Mouse (Mus musculus) G1E (cell line): ENCODE measurements around the gene Tsc22d3. TPM values are rescaled to one million over a fixed set of nuclear protein-coding genes. Genes with fewer than 3 reads are reported as not detected.

Source experiments
- ATAC-seq: 2 replicates; pipeline ENCODE4 v1.8.0; 2016; ENCODE audit warnings: mild to moderate bottlenecking; ENCODE audit not compliant: insufficient number of reproducible peaks, poor library complexity, low FRiP score, severe bottlenecking; ENCODE audit errors: extremely low read depth
- DNase-seq: peaks from one replicate; pipeline ENCODE4 v3.0.0; 2012; ENCODE audit warnings: low spot score
- H3K27me3 ChIP-seq: 2 replicates; pipeline ENCODE4 v1.6.1; 2012; ENCODE audit warnings: mild to moderate bottlenecking, low read length, inconsistent platforms; ENCODE audit not compliant: insufficient read depth
- H3K36me3 ChIP-seq: replicated peaks from 2 replicates; pipeline ENCODE3; 2012; ENCODE audit warnings: mild to moderate bottlenecking, inconsistent platforms
- H3K4me1 ChIP-seq: 2 replicates; pipeline ENCODE4 v1.6.1; 2012; ENCODE audit warnings: low read depth, low read length, inconsistent platforms, mixed read lengths; ENCODE audit not compliant: insufficient read depth
- H3K4me3 ChIP-seq: 2 replicates; pipeline ENCODE4 v1.5.1; 2012; ENCODE audit warnings: low read depth, mild to moderate bottlenecking, inconsistent platforms, low read length, moderate library complexity, mixed read lengths
- H3K9me3 ChIP-seq: replicated peaks from 2 replicates; pipeline ENCODE4 v1.6.1; 2012; ENCODE audit warnings: inconsistent platforms
- CTCF ChIP-seq: IDR thresholded peaks from 2 replicates; pipeline ENCODE4 v1.5.1; 2012; ENCODE audit warnings: low read depth, low read length, inconsistent platforms, mixed read lengths
- GATA1 ChIP-seq: IDR thresholded peaks from 2 replicates; pipeline ENCODE4 v1.6.1; 2012; ENCODE audit warnings: borderline replicate concordance, low read length, inconsistent platforms, mixed read lengths
- GATA2 ChIP-seq: IDR thresholded peaks from 2 replicates; pipeline ENCODE4 v1.6.1; 2012; ENCODE audit warnings: low read depth, low read length, inconsistent platforms, borderline replicate concordance
- POLR2AphosphoS5 ChIP-seq: IDR thresholded peaks from 2 replicates; pipeline ENCODE4 v1.6.1; 2012; ENCODE audit warnings: low read depth, low read length, inconsistent platforms; ENCODE audit not compliant: insufficient replicate concordance
- TAL1 ChIP-seq: conservative IDR thresholded peaks from 2 replicates; pipeline ENCODE4 v1.6.1; 2012; ENCODE audit warnings: low read depth, low read length, inconsistent platforms, mixed read lengths
- polyA plus RNA-seq: library from polyadenylated mRNA; stranded (reverse); fragments of >175 nt; gene quantifications from 2 replicates; pipeline ENCODE4 v1.2.3, GENCODE M21; 2012
- total RNA-seq, 2 experiments: library from RNA; stranded (forward) in 1 of 2; stranded (reverse) in 1 of 2; fragments of 200-1000 nt in 1 of 2; fragments of >200 nt in 1 of 2; fragmentation: Nextera tagmentation in 1 of 2; gene quantifications; 2 replicates each; pipeline ENCODE4 v1.2.3; 2014 to 2017

The Tsc22d3 gene
- total and polyA plus RNA-seq, 3 experiments, result 44.5 to 93.8 (median 52.5) TPM

DNA sequence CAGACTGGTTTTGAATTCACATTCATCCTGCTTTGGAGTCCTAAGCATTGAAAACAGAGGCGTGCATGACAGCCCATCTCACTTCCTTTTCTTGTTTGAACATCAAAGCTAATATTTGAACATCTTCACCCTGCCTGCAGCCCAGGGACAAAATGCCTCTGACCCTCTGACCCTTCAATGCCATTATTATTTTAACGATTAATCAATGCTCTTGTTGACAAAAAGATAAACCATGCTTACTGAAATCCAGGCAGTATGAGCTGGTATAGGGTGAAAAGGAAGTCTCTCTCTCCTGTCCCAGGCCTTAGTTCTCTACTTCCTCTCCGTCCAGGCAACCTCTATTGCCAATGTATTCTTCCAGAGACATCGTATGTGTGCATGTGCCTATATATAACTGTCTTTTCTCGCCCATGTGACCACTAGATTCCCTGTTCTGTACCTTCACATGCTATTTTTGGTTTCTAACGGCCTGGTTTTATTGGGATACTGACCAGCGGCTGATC, 106.9 kb downstream of the Tsc22d3 start:
- DNase-seq, result no peak
- no peak for TF ChIP-seq CTCF
- no peak for TF ChIP-seq GATA2
- no peak for TF ChIP-seq GATA1
- TF ChIP-seq POLR2AphosphoS5, result no peak
- no peak for TF ChIP-seq TAL1
- Histone ChIP-seq H3K27me3 (no peaks in the 10 kb centered on the region), H3K36me3 (no peaks in the 10 kb centered on the region), H3K4me3 (no peak overlapping the region), H3K4me1 (0 out of 2 replicates have a peak, but pooled peaks cover 2% of the 10 kb centered on the region), H3K9me3 (no peaks in the 10 kb centered on the region)
- no peak for ATAC-seq

DNA sequence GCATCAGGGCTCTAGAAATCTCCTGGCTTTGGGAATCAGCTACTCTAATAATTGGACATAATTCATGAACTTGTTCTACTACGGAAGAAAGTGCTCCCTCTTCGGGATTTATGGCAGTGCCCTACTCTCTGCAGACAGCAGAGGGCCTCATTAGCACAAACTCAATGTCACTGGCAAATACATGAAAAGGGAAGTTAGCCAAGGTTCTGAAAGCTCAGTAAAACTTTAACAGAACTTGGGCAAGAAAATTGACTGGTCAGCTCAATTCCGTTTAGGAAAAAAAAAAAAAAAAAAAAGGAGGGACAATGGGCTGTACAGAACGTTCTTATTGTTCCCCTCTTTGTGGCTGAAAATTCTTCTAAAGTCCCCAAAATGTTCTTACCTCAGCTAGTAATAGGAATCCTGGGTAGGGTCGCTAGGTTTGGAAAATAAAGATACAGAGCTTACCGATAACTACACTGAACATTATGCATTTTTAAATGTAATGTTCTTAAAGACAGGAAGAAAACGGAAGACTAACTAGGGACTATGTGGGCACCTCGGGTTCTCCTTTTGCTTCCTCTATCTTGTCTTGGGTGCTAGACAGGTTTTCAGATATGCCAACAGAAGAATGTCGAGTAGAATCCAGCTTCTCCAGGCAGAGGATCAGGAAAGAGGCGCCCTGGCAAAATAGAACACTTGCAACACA, 108.4 kb downstream of the Tsc22d3 start:
- Histone ChIP-seq H3K4me1 (0 out of 2 replicates have a peak, but pooled peaks cover 2% of the 10 kb centered on the region), H3K9me3 (no peaks in the 10 kb centered on the region), H3K36me3 (no peaks in the 10 kb centered on the region), H3K4me3 (no peak overlapping the region), H3K27me3 (no peaks in the 10 kb centered on the region)
- TF ChIP-seq CTCF, result no peak
- no peak for TF ChIP-seq GATA2
- TF ChIP-seq POLR2AphosphoS5, result no peak
- TF ChIP-seq TAL1, result no peak
- no peak for TF ChIP-seq GATA1
- ATAC-seq (0 out of 2 replicates have a peak, but pooled peaks have one; percentile 8), DNase-seq (no peak)

DNA sequence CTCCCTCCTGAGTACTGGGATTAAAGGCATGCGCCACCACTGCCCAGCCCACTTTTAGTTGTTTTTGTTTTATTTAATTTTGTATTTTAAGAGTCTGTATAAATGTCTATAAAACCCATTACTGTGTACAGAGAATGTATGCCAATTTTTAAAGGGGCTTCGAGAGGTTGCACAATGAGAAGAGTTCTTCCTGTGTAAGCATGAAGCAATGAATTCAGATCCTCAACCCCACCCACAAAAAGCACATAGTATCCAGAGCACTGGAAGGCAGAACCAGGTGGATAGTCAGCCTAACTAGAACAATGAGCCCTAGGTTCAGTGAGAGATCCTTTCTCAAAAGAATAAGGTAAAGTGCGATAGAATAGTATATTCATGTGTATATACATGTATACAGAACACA, 110.3 kb downstream of the Tsc22d3 start:
- Histone ChIP-seq H3K9me3 (no peaks in the 10 kb centered on the region), H3K4me1 (0 out of 2 replicates have a peak, but pooled peaks cover 2% of the 10 kb centered on the region), H3K27me3 (no peaks in the 10 kb centered on the region), H3K4me3 (no peak overlapping the region), H3K36me3 (no peaks in the 10 kb centered on the region)
- ATAC-seq, result no peak
- TF ChIP-seq TAL1 (no peak), POLR2AphosphoS5 (no peak), GATA1 (no peak), GATA2 (no peak), CTCF (no peak)
- no peak for DNase-seq

Other genes with a start within 250 kb of the Tsc22d3 start
- gene Prps1, start 144.0 kb downstream of the Tsc22d3 start, total RNA-seq (2014; fragmentation: Nextera tagmentation), result 67.7 and 73.7 TPM in 2 replicates
- gene Prps1, start 144.0 kb downstream of the Tsc22d3 start, total RNA-seq (2017), result 32.9 and 47.7 TPM in 2 replicates
- 3.5 and 6.1 TPM in 2 replicates for gene Prps1, start 144.0 kb downstream of the Tsc22d3 start, polyA plus RNA-seq
- gene Mid2, start 63.9 kb upstream of the Tsc22d3 start, total RNA-seq (2014; fragmentation: Nextera tagmentation), result 0.24 TPM in 1 of 2 replicates, not detected in the other
- gene Mid2, start 63.9 kb upstream of the Tsc22d3 start, total RNA-seq (2017), result 0.06 and 0.11 TPM in 2 replicates
- not detected in 2 replicates for gene Mid2, start 63.9 kb upstream of the Tsc22d3 start, polyA plus RNA-seq
- not detected in 2 replicates for gene Tex13b, start 212.8 kb upstream of the Tsc22d3 start, total RNA-seq (2014; fragmentation: Nextera tagmentation)
- gene Tex13b, start 212.8 kb upstream of the Tsc22d3 start, total RNA-seq (2017), result not detected in 2 replicates
- gene Tex13b, start 212.8 kb upstream of the Tsc22d3 start, polyA plus RNA-seq, result not detected in 2 replicates